Mouse (Mus musculus) right cerebral cortex, postnatal 36 days (tissue): ENCODE measurements around the gene Fndc3b.

ENCODE experiments used
- DNase-seq, 2 experiments: peaks; one replicate each; pipeline ENCODE4 v3.0.0; 2022; ENCODE audit warnings: low spot score in 2 of 2, mixed read lengths in 1 of 2

The Fndc3b gene

GRCm38 (mm10) chr3:27592728-27593484 lies 118.2 kb downstream of the Fndc3b start:
- no peak for DNase-seq

DNA sequence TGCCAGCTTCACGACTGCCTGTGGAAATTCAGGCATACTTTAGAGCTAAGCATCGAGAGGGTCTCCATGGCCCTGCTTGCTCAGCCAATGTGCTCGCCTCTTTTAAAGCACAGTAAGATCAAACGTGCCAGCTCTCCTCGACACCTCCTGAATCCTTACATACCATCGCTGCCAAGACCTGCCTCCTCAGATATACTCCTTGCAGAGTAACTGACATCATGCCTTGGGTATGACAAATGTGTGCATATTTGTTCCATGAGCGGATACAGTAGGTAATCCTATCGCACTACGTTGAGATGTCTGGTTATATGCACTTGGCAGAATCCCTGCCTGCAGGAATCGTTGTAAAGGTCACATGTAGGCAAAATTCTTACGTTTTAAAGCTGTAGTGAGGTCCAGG lies 120.3 kb downstream of the Fndc3b start:
- DNase-seq: no peak

DNA sequence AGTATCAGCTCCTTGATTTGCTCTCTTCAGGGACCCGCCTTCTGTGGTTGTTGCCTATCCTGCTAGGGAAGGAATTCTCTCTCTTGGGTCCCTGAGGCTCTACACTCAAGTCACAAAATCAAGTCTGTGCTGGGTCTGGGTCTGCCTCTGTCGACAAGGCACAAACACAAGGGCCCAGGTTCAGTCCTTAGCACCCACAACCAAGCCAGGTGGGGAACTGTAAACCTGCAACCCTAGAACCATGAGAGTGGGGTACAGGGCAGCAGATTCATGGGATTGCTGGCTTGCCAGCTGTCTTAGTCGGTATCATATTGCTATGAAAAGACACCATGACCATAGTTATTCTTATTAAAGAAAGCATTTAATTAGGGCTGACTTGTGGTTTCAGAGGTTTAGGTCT lies 121.8 kb downstream of the Fndc3b start:
- DNase-seq: no peak

DNA sequence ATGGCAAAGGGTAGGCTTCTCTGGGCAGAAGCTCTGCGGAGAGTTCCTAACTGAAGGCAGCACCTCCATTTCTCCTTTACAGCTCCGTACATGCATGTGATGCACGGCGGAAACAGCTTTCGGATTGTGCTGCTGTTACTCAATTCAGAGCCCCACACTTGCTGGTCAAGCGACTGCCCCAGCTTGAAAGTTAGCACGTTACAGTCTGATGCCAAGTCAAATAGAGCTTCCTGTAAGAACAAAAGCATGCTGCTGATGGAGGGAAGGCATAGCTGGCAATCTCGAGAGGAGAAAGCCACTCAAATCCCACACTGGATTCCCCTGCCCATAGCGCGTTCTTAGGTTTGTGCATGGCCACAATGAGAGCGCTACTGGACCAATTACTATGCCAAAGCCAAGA lies 122.5 kb downstream of the Fndc3b start:
- no peak for DNase-seq

- no peak for DNase-seq
Measured at GRCm38 (mm10) chr3:27584607-27585605, 126.2 kb downstream of the Fndc3b start.

DNA sequence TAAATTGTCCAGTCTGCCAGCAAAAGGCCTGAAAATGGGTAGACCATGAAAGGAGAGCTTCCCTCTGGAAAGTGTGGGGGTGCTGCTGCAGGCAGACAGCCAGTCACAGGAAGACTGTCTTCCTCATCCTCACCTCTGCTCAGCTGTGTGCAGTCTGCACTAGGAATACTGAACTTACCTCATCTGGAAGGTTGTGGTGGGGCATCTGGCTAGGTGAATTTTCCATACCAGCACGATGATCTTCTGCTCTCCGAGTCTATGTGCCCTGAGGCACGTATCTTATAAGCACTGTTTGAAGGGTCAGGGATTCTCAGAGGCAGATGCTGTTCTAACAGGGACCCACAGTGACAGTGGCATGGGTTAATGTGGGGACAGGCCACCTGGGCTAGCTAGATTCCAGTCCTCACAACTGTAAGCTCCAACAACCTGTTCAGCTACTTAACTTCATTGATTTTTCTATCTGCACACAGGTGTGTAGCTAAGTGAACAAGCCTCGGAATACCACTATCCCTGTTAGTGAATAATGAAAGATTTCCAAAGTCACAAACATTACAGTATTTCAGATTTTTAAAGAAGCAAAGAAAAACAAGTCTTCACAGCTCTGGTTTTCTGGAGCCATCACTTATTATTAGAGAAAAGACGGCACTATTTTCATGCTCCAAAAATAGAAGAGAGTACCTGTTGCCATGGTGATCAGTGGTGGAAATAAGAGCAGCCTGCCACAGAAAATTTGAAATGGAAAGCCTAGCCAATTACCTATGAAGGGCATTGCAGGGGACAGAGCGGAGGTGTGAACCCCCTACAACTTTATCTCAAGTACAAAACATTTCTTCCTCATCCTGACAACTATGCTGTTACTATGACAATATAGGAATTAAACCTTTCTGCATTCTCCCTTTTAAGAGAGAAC lies 128.9 kb downstream of the Fndc3b start:
- no peak for DNase-seq

- no peak for DNase-seq
Measured at GRCm38 (mm10) chr3:27580956-27581355, 130.2 kb downstream of the Fndc3b start.

GRCm38 (mm10) chr3:27579894-27580613 lies 131.1 kb downstream of the Fndc3b start:
- no peak for DNase-seq

DNA sequence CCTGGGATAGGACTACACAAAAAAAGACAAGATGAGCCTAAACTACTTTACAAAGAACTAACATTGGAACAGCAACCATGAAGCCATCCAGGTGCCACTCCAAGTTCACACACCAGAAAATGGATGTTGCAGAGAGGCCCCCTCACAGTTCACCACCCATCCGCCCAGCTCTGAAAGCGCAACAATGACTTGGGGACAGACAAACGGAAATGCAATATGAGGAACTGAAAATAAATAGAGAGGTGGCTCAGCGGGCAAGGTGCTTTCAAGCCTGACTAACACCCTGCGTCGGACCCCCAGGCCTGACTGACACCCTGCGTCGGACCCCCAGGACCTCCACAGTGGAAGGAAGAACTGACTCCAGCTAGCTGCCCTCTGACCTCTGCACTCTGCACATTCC lies 131.9 kb downstream of the Fndc3b start:
- no peak for DNase-seq

- DNase-seq: no peak
Measured at GRCm38 (mm10) chr3:27577349-27578025, 133.6 kb downstream of the Fndc3b start.

DNA sequence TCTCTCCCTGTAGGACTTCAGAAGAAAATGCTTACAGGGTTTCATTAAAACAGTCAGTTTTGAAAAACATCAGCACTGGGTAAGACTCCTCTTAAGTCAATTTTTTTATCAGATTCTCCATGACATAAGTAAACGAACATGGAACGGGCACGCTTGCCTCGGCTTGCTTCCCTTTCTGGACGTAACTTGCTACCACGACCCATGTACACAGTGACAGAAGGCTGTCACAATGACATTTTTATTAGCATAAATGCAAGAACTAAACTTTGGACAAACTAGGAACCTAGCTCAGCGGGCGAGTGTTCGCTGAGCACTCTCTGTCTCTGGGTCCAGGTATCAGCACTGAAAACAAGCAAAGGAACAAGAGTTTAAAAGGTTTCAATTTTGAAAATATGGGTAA lies 136.9 kb downstream of the Fndc3b start:
- no peak for DNase-seq

GRCm38 (mm10) chr3:27573458-27573857 lies 137.6 kb downstream of the Fndc3b start:
- no peak for DNase-seq

DNA sequence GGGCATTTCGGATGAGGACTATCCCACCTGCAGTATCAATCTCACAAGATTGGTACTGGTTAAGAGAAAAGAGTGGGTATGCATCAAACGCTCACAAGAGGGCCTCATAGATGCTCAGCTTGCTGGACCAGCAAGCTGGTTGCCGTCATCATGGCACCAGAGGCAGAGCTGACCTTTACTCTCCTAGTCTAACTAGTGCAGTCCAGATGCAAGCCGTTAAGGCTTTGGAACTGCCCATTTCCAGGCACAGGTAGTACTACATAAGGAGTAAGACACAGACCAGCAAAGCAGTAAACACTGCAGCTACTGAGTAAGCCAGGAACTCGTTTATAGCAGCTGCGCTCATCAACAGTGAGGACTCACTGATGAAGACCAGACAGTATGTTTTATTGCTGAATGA lies 138.8 kb downstream of the Fndc3b start:
- DNase-seq: no peak

- DNase-seq: no peak
Measured at GRCm38 (mm10) chr3:27565314-27565713, 145.8 kb downstream of the Fndc3b start.

- DNase-seq: no peak
Measured at GRCm38 (mm10) chr3:27563047-27563624, 148.0 kb downstream of the Fndc3b start.

GRCm38 (mm10) chr3:27562476-27562875 lies 148.6 kb downstream of the Fndc3b start:
- no peak for DNase-seq

DNA sequence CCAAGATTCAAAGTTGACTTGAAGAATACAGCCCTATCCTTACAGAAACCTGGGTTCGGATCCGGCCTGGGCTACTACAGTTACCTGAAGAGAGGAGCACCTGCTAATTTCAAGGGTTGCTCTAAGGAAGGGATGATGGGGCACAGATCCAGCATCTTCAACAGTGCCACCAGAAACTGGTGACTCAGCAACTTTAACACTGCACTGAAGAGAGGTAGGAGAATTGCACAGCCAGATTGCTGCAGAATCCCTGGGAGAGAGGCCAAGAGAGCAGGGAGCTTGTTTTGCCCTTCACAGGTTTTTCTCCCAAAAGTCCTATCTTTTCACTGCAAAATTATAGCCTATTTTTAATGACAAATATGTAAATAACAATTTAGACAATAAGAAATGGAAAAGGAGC lies 149.2 kb downstream of the Fndc3b start:
- no peak for DNase-seq

- DNase-seq: no peak
Measured at GRCm38 (mm10) chr3:27559316-27559715, 151.8 kb downstream of the Fndc3b start.

- no peak for DNase-seq
Measured at GRCm38 (mm10) chr3:27557100-27558004, 153.8 kb downstream of the Fndc3b start.
